ENCODE assay signal across 8 mouse cellular contexts in the genomic region with DNA sequence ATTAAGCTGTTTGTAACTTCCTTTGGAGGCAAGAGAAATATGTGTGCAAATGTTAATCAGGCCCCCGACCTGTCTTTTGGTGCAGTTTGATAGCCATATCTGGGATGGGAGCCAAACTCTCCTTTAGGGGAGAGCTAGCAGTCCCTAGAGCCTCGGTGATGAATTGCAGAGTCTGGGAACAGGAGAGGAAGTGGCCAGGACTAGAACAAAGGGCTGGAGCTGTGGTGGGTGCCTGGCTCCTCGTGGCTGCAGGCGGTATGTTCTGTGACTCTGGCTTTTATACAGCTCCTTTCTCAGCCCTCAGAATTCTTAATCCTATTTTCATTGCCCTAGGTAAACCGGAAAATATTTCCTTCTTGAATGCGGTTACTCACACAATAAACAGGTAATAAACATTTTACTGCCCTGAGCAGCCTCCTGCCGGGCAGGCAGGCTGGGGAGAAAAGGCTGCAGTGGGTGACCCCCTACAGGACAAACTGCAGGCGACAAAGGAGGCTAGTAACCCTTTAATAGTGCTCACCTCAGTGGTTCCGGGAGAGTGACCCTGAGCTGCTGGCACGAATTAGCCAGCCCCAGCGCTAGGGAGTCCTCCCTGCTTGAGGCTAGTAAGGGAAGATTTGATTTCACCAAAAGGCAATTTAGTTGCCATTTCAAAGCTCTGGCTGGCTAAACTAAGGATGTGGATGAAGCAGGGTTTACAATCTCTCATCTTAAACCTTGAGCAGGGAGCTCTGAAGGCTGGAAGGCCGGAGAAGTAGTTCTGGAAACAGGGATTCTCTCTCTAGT.
DNase-seq lines count a peak whose midpoint lies in the region; ATAC-seq lines count a peak whose summit lies in the region.

No protein-coding gene starts in this region.

- H3K36me3 ChIP-seq in heart, embryonic 15.5 days: no peaks in the 10 kb centered on the region
- H3K36me3 ChIP-seq in hindbrain, embryonic 14.5 days (replicated peaks; ENCODE audit: control insufficient read depth, insufficient read depth): no peaks in the 10 kb centered on the region
- H3K36me3 ChIP-seq in limb, embryonic 15.5 days: no peaks in the 10 kb centered on the region
- H3K36me3 ChIP-seq in neural tube, embryonic 15.5 days: no peaks in the 10 kb centered on the region

- no peak overlapping the region for H3K4me3 ChIP-seq in heart, embryonic 15.5 days
- no peak overlapping the region for H3K4me3 ChIP-seq in hindbrain, embryonic 14.5 days (replicated peaks; ENCODE audit: low read length)
- H3K4me3 ChIP-seq in limb, embryonic 15.5 days: no peak overlapping the region
- H3K4me3 ChIP-seq in neural tube, embryonic 15.5 days (replicated peaks): no peak overlapping the region

- DNase-seq in heart, adult 11 months: no peak
- peak; percentile 74 for DNase-seq in embryo, embryonic 11 days
- peak; percentile 63 for DNase-seq in hindbrain, embryonic 14.5 days (ENCODE audit: low spot score)
- DNase-seq in gastrocnemius, postnatal 10 days: no peak
- no peak for DNase-seq in adipocyte (ENCODE audit: low spot score)

- H3K27ac ChIP-seq in heart, embryonic 15.5 days: peak overlapping the region; percentile 63
- peak overlapping the region; percentile 92 for H3K27ac ChIP-seq in hindbrain, embryonic 14.5 days
- peak overlapping the region; percentile 63 for H3K27ac ChIP-seq in limb, embryonic 15.5 days
- H3K27ac ChIP-seq in neural tube, embryonic 15.5 days (replicated peaks): peak overlapping the region; percentile 88

- ATAC-seq in heart, embryonic 15.5 days (replicated peaks; ENCODE audit: insufficient number of reproducible peaks, insufficient read depth, low FRiP score, low read depth): 0 out of 2 replicates have a peak, but pooled peaks have one; percentile 53
- ATAC-seq in hindbrain, embryonic 14.5 days (ENCODE audit: low FRiP score): peak; percentile 85
- no peak for ATAC-seq in limb, embryonic 15.5 days (ENCODE audit: insufficient number of reproducible peaks, low FRiP score, low TSS enrichment, low read depth)
- ATAC-seq in neural tube, embryonic 15.5 days (ENCODE audit: low FRiP score): peak; percentile 79

- no peaks in the 10 kb centered on the region for H3K27me3 ChIP-seq in heart, embryonic 15.5 days
- H3K27me3 ChIP-seq in hindbrain, embryonic 14.5 days (ENCODE audit: control insufficient read depth, insufficient read depth, low read length): no peaks in the 10 kb centered on the region
- H3K27me3 ChIP-seq in limb, embryonic 15.5 days: 0 out of 2 replicates have a peak, but pooled peaks cover 3% of the 10 kb centered on the region
- no peaks in the 10 kb centered on the region for H3K27me3 ChIP-seq in neural tube, embryonic 15.5 days (replicated peaks)

- peaks cover 38% of the 10 kb centered on the region for H3K4me1 ChIP-seq in heart, embryonic 15.5 days (replicated peaks)
- peaks cover 21% of the 10 kb centered on the region for H3K4me1 ChIP-seq in hindbrain, embryonic 14.5 days (replicated peaks; ENCODE audit: control insufficient read depth, insufficient read depth, low read length)
- peaks cover 23% of the 10 kb centered on the region for H3K4me1 ChIP-seq in limb, embryonic 15.5 days
- peaks cover 35% of the 10 kb centered on the region for H3K4me1 ChIP-seq in neural tube, embryonic 15.5 days

- H3K9me3 ChIP-seq in heart, embryonic 15.5 days (replicated peaks): no peaks in the 10 kb centered on the region
- H3K9me3 ChIP-seq in hindbrain, embryonic 14.5 days (ENCODE audit: control insufficient read depth, low read length): no peaks in the 10 kb centered on the region
- no peaks in the 10 kb centered on the region for H3K9me3 ChIP-seq in limb, embryonic 15.5 days
- no peaks in the 10 kb centered on the region for H3K9me3 ChIP-seq in neural tube, embryonic 15.5 days (replicated peaks)

- WGBS in heart, embryonic 15.5 days: 12% methylated on average over 12 of the region's 12 CpGs
- WGBS in hindbrain, embryonic 14.5 days: 5% methylated on average over 12 of the region's 12 CpGs
- WGBS in limb, embryonic 15.5 days: 10% methylated on average over 12 of the region's 12 CpGs
- 4% methylated on average over 12 of the region's 12 CpGs for WGBS in neural tube, embryonic 15.5 days

- H3K9ac ChIP-seq in heart, embryonic 15.5 days: peak overlapping the region; percentile 17; the same call in 1 of the 2 replicates
- H3K9ac ChIP-seq in hindbrain, embryonic 14.5 days: peak overlapping the region; percentile 49
- no peak overlapping the region for H3K9ac ChIP-seq in limb, embryonic 15.5 days
- H3K9ac ChIP-seq in neural tube, embryonic 15.5 days (replicated peaks): peak overlapping the region; percentile 26; the same call in 1 of the 2 replicates

- H3K4me2 ChIP-seq in heart, embryonic 15.5 days: peak overlapping the region; percentile 30
- H3K4me2 ChIP-seq in hindbrain, embryonic 14.5 days (replicated peaks): peak overlapping the region; percentile 14; the same call in 1 of the 2 replicates
- no peak overlapping the region for H3K4me2 ChIP-seq in limb, embryonic 15.5 days
- H3K4me2 ChIP-seq in neural tube, embryonic 15.5 days: peak overlapping the region; percentile 25

Comparison
In these comparisons a context has a peak if more than half of its experiments do, and no peak if none do; other contexts are left out.
1. DNase-seq: peak in embryo, embryonic 11 days (single experiment) and hindbrain, embryonic 14.5 days (single experiment); none in heart, adult 11 months (single experiment), gastrocnemius, postnatal 10 days (single experiment) and adipocyte (single experiment).
2. Peak in every context shown above with its lines, with median percentiles within 50 percentile points of each other: H3K27ac ChIP-seq.